ENCODE assay signal across 9 mouse cellular contexts in genomic region chr16:4667190-4667808, GRCm38 (mm10). TPM values are rescaled to one million over a fixed set of nuclear protein-coding genes. Genes with fewer than 3 reads are reported as not detected.
A peak's percentile ranks its signal among the peaks of the same experiment; 100 is the strongest.
DNase-seq lines count a peak whose midpoint lies in the region; ATAC-seq and TF ChIP-seq lines count a peak whose summit lies in the region.
"Had no signal": no experiment of that assay in that cellular context is flagged by ENCODE, and none has a peak within 500 bp of the region (broad histone marks: within the 10 kb centered on the region; RNA-seq: fewer than 3 reads in every experiment).

No protein-coding gene starts in this region.

- no peak for TF ChIP-seq EP300 in ES-Bruce4 (IDR thresholded peaks at IDR 0.05; ENCODE audit: insufficient read depth, low read depth, low read length)

- DNase-seq in c-Kit-positive CD71-positive TER-119-positive erythroid progenitor cells, embryonic 14.5 days (ENCODE audit: low spot score), result peak; percentile 83
- peak; percentile 47 for DNase-seq in heart, postnatal 25 days (ENCODE audit: low spot score)
- peak; percentile 72 for DNase-seq in large intestine, adult 2 months (ENCODE audit: low read depth, low spot score)
- DNase-seq in telencephalon, adult 2 months (ENCODE audit: low read depth, low spot score), result peak; percentile 63

- H3K4me3 ChIP-seq in ES-Bruce4 (ENCODE audit: low read depth, low read length), result no peak overlapping the region
- no peak overlapping the region for H3K4me3 ChIP-seq in forebrain, embryonic 13.5 days
- H3K4me3 ChIP-seq in liver, embryonic 16.5 days (ENCODE audit: low read depth, low read length), result no peak overlapping the region
- no peak overlapping the region for H3K4me3 ChIP-seq in neural tube, embryonic 14.5 days (ENCODE audit: low read depth, low read length)
- H3K4me3 ChIP-seq: heart, embryonic 13.5 days had no signal

- no peaks in the 10 kb centered on the region for H3K4me1 ChIP-seq in ES-Bruce4 (ENCODE audit: control insufficient read depth, insufficient read depth, low read length)
- no peaks in the 10 kb centered on the region for H3K4me1 ChIP-seq in forebrain, embryonic 13.5 days
- no peaks in the 10 kb centered on the region for H3K4me1 ChIP-seq in liver, embryonic 16.5 days (ENCODE audit: control insufficient read depth, low read depth, low read length)
- no peaks in the 10 kb centered on the region for H3K4me1 ChIP-seq in neural tube, embryonic 14.5 days (ENCODE audit: control insufficient read depth, insufficient read depth, low read length)

- intact Hi-C loops in heart, postnatal 25 days (cut with DNase I), result loop anchor here (1.0 to 5.0 kb wide), 4 partner anchors 37 to 125 kb away; partner anchors contain the start of gene Cdip1

- no peaks in the 10 kb centered on the region for H3K36me3 ChIP-seq in ES-Bruce4 (ENCODE audit: control insufficient read depth, insufficient read depth, low read length, poor library complexity, severe bottlenecking)
- H3K36me3 ChIP-seq in forebrain, embryonic 13.5 days (ENCODE audit: poor library complexity, severe bottlenecking), result peaks cover 26% of the 10 kb centered on the region
- peaks cover 5% of the 10 kb centered on the region; the same call in 1 of the 2 replicates for H3K36me3 ChIP-seq in liver, embryonic 16.5 days (ENCODE audit: control insufficient read depth, insufficient read depth)
- peaks cover 7% of the 10 kb centered on the region; the same call in 1 of the 2 replicates for H3K36me3 ChIP-seq in neural tube, embryonic 14.5 days (ENCODE audit: control insufficient read depth, insufficient read depth, low read length)

- TF ChIP-seq POLR2A in ES-Bruce4 (IDR thresholded peaks at IDR 0.05; ENCODE audit: insufficient read depth, low read length), result no peak

- H3K27me3 ChIP-seq in ES-Bruce4 (ENCODE audit: control insufficient read depth, insufficient read depth, low read length, poor library complexity, severe bottlenecking), result no peaks in the 10 kb centered on the region
- no peaks in the 10 kb centered on the region for H3K27me3 ChIP-seq in forebrain, embryonic 13.5 days
- no peaks in the 10 kb centered on the region for H3K27me3 ChIP-seq in liver, embryonic 16.5 days (ENCODE audit: control insufficient read depth, insufficient read depth, low read depth, low read length)
- H3K27me3 ChIP-seq in neural tube, embryonic 14.5 days (ENCODE audit: control insufficient read depth, insufficient read depth, low read length), result no peaks in the 10 kb centered on the region
- H3K27me3 ChIP-seq: heart, embryonic 13.5 days had no signal

- H3K27ac ChIP-seq in ES-Bruce4 (ENCODE audit: insufficient read depth, low read length), result no peak overlapping the region
- no peak overlapping the region for H3K27ac ChIP-seq in forebrain, embryonic 13.5 days
- no peak overlapping the region for H3K27ac ChIP-seq in liver, embryonic 16.5 days (ENCODE audit: low read length)
- no peak overlapping the region for H3K27ac ChIP-seq in neural tube, embryonic 14.5 days (ENCODE audit: low read depth, low read length)
- H3K27ac ChIP-seq: heart, embryonic 13.5 days had no signal

- WGBS in forebrain, embryonic 13.5 days, result 25% methylated on average over 3 of the region's 3 CpGs
- 37% methylated on average over 3 of the region's 3 CpGs for WGBS in large intestine, adult 2 months
- WGBS in liver, embryonic 16.5 days (ENCODE audit: insufficient replicate concordance), result 26% methylated on average over 3 of the region's 3 CpGs
- whole genome bisulfite sequencing in neural tube, embryonic 14.5 days, result 29% methylated on average over 3 of the region's 3 CpGs

- no peak overlapping the region for H3K4me2 ChIP-seq in forebrain, embryonic 13.5 days
- no peak overlapping the region for H3K4me2 ChIP-seq in liver, embryonic 16.5 days (ENCODE audit: low read depth, low read length)
- no peak overlapping the region for H3K4me2 ChIP-seq in neural tube, embryonic 14.5 days (ENCODE audit: low read depth, low read length)
- H3K4me2 ChIP-seq: heart, embryonic 13.5 days had no signal

- no peaks in the 10 kb centered on the region for H3K9me3 ChIP-seq in ES-Bruce4 (replicated peaks; ENCODE audit: control insufficient read depth, insufficient read depth, low read length, poor library complexity, severe bottlenecking)
- H3K9me3 ChIP-seq in forebrain, embryonic 13.5 days (replicated peaks), result no peaks in the 10 kb centered on the region
- no peaks in the 10 kb centered on the region for H3K9me3 ChIP-seq in liver, embryonic 16.5 days (replicated peaks; ENCODE audit: control insufficient read depth, low read length)
- no peaks in the 10 kb centered on the region for H3K9me3 ChIP-seq in neural tube, embryonic 14.5 days (ENCODE audit: control insufficient read depth, low read length)
- H3K9me3 ChIP-seq: heart, embryonic 13.5 days had no signal

- peak; percentile 78 for ATAC-seq in forebrain, embryonic 13.5 days
- peak; percentile 74 for ATAC-seq in liver, embryonic 16.5 days (ENCODE audit: low read depth)
- peak; percentile 92 for ATAC-seq in neural tube, embryonic 14.5 days (ENCODE audit: low read depth)

- peak; percentile 98 for TF ChIP-seq CTCF in ES-Bruce4 (IDR thresholded peaks at IDR 0.05; ENCODE audit: low read depth, low read length)

- H3K9ac ChIP-seq in ES-Bruce4 (ENCODE audit: low read depth, poor library complexity, severe bottlenecking), result no peak overlapping the region
- no peak overlapping the region for H3K9ac ChIP-seq in forebrain, embryonic 13.5 days
- H3K9ac ChIP-seq in liver, embryonic 16.5 days (ENCODE audit: low read depth, low read length), result no peak overlapping the region
- H3K9ac ChIP-seq in neural tube, embryonic 14.5 days (replicated peaks; ENCODE audit: low read depth, low read length), result no peak overlapping the region
- H3K9ac ChIP-seq: heart, embryonic 13.5 days had no signal

RNA-seq across cellular contexts. Expression of gene Coro7, which starts 12.3 kb away (rescaled TPM):
- 31.2 and 36.1 TPM in 2 replicates for polyA plus RNA-seq in ES-Bruce4 (2011; ENCODE audit: insufficient read depth, insufficient read length, low read depth, missing spikeins)
- polyA plus RNA-seq in forebrain, embryonic 13.5 days (2015; fragmentation: Nextera tagmentation; extraction: Ambion mirVana), result 19.4 and 20.1 TPM in 2 replicates
- 10 to 100 TPM; 12.6 to 16.1 TPM for total RNA-seq in heart, postnatal 25 days (2021)
- polyA plus RNA-seq in large intestine, adult 2 months (2012; rRNA removed), result 42.9 and 73.6 TPM in 2 replicates
- polyA plus RNA-seq in liver, embryonic 16.5 days (2015; fragmentation: Nextera tagmentation; extraction: Ambion mirVana), result 10.1 and 13.5 TPM in 2 replicates
- polyA plus RNA-seq in neural tube, embryonic 14.5 days (2014; fragmentation: Nextera tagmentation; extraction: Ambion mirVana), result 28.0 and 28.6 TPM in 2 replicates

RNA-seq across cellular contexts. Expression of gene Dnaja3, which starts 27.5 kb away (rescaled TPM):
- polyA plus RNA-seq in ES-Bruce4 (2011; ENCODE audit: insufficient read depth, insufficient read length, low read depth, missing spikeins), result 55.8 and 55.9 TPM in 2 replicates
- 48.0 and 53.2 TPM in 2 replicates for polyA plus RNA-seq in forebrain, embryonic 13.5 days (2015; fragmentation: Nextera tagmentation; extraction: Ambion mirVana)
- total RNA-seq in heart, postnatal 25 days (2021), result 100 to 1,000 TPM; 149 TPM
- polyA plus RNA-seq in large intestine, adult 2 months (2012; rRNA removed), result 31.3 and 35.5 TPM in 2 replicates
- polyA plus RNA-seq in liver, embryonic 16.5 days (2015; fragmentation: Nextera tagmentation; extraction: Ambion mirVana), result 46.5 and 47.3 TPM in 2 replicates
- 55.0 and 61.9 TPM in 2 replicates for polyA plus RNA-seq in neural tube, embryonic 14.5 days (2014; fragmentation: Nextera tagmentation; extraction: Ambion mirVana)

RNA-seq across cellular contexts. Expression of gene Vasn, which starts 27.6 kb away (rescaled TPM):
- polyA plus RNA-seq in ES-Bruce4 (2011; ENCODE audit: insufficient read depth, insufficient read length, low read depth, missing spikeins), result 6.2 and 7.9 TPM in 2 replicates
- 2.3 and 2.7 TPM in 2 replicates for polyA plus RNA-seq in forebrain, embryonic 13.5 days (2015; fragmentation: Nextera tagmentation; extraction: Ambion mirVana)
- total RNA-seq in heart, postnatal 25 days (2021), result 10 to 100 TPM in 1 of 2 experiments, 1 to 10 TPM in 1; 9.8 to 12.0 TPM
- 5.3 and 5.5 TPM in 2 replicates for polyA plus RNA-seq in large intestine, adult 2 months (2012; rRNA removed)
- polyA plus RNA-seq in liver, embryonic 16.5 days (2015; fragmentation: Nextera tagmentation; extraction: Ambion mirVana), result 2.0 and 3.0 TPM in 2 replicates
- polyA plus RNA-seq in neural tube, embryonic 14.5 days (2014; fragmentation: Nextera tagmentation; extraction: Ambion mirVana), result 4.4 and 6.3 TPM in 2 replicates

RNA-seq across cellular contexts. Expression of gene Pam16, which starts 42.5 kb away (rescaled TPM):
- 34.8 and 39.5 TPM in 2 replicates for polyA plus RNA-seq in ES-Bruce4 (2011; ENCODE audit: insufficient read depth, insufficient read length, low read depth, missing spikeins)
- polyA plus RNA-seq in forebrain, embryonic 13.5 days (2015; fragmentation: Nextera tagmentation; extraction: Ambion mirVana), result 142 and 149 TPM in 2 replicates
- 100 to 1,000 TPM; 129 to 141 TPM for total RNA-seq in heart, postnatal 25 days (2021)
- polyA plus RNA-seq in large intestine, adult 2 months (2012; rRNA removed), result 12.2 and 16.5 TPM in 2 replicates
- 50.8 and 54.5 TPM in 2 replicates for polyA plus RNA-seq in liver, embryonic 16.5 days (2015; fragmentation: Nextera tagmentation; extraction: Ambion mirVana)
- polyA plus RNA-seq in neural tube, embryonic 14.5 days (2014; fragmentation: Nextera tagmentation; extraction: Ambion mirVana), result 179 and 194 TPM in 2 replicates

RNA-seq across cellular contexts. Expression of gene Nmral1, which starts 51.9 kb away (rescaled TPM):
- 15.6 and 15.7 TPM in 2 replicates for polyA plus RNA-seq in ES-Bruce4 (2011; ENCODE audit: insufficient read depth, insufficient read length, low read depth, missing spikeins)
- 158 and 173 TPM in 2 replicates for polyA plus RNA-seq in forebrain, embryonic 13.5 days (2015; fragmentation: Nextera tagmentation; extraction: Ambion mirVana)
- 1 to 10 TPM; 2.4 to 2.7 TPM for total RNA-seq in heart, postnatal 25 days (2021)
- polyA plus RNA-seq in large intestine, adult 2 months (2012; rRNA removed), result 8.0 and 12.7 TPM in 2 replicates
- 29.1 and 35.1 TPM in 2 replicates for polyA plus RNA-seq in liver, embryonic 16.5 days (2015; fragmentation: Nextera tagmentation; extraction: Ambion mirVana)
- polyA plus RNA-seq in neural tube, embryonic 14.5 days (2014; fragmentation: Nextera tagmentation; extraction: Ambion mirVana), result 57.2 and 63.7 TPM in 2 replicates
